Comparison of ENCODE assay signal across 20 mouse cellular contexts in genomic region chr5:75696960-75697359, GRCm38 (mm10).
DNase-seq lines count a peak whose midpoint lies in the region; ATAC-seq lines count a peak whose summit lies in the region.
"Had no signal": no experiment of that assay in that cellular context is flagged by ENCODE, and none has a peak within 500 bp of the region (broad histone marks: within the 10 kb centered on the region; RNA-seq: fewer than 3 reads in every experiment).

No protein-coding gene starts in this region.

- peak overlapping the region; percentile 67 for H3K27ac ChIP-seq in midbrain, embryonic 10.5 days (replicated peaks)
- no peak overlapping the region for H3K27ac ChIP-seq in midbrain, embryonic 15.5 days
- no peak overlapping the region for H3K27ac ChIP-seq in hindbrain, embryonic 12.5 days
- no peak overlapping the region for H3K27ac ChIP-seq in hindbrain, embryonic 16.5 days (ENCODE audit: low read depth, low read length)
- no peak overlapping the region for H3K27ac ChIP-seq in midbrain, embryonic 14.5 days (replicated peaks; ENCODE audit: low read depth, low read length)
- H3K27ac ChIP-seq: embryonic facial prominence, embryonic 12.5 days; forebrain, embryonic 15.5 days; heart, embryonic 13.5 days had no signal

- no peaks in the 10 kb centered on the region for H3K36me3 ChIP-seq in midbrain, embryonic 10.5 days
- H3K36me3 ChIP-seq in midbrain, embryonic 15.5 days (replicated peaks): no peaks in the 10 kb centered on the region
- no peaks in the 10 kb centered on the region for H3K36me3 ChIP-seq in hindbrain, embryonic 12.5 days
- no peaks in the 10 kb centered on the region for H3K36me3 ChIP-seq in hindbrain, embryonic 16.5 days (ENCODE audit: control insufficient read depth, insufficient read depth, low read length)
- no peaks in the 10 kb centered on the region for H3K36me3 ChIP-seq in midbrain, embryonic 14.5 days (ENCODE audit: control insufficient read depth, insufficient read depth, low read length)
- H3K36me3 ChIP-seq: embryonic facial prominence, embryonic 12.5 days; forebrain, embryonic 15.5 days; G1E; heart, embryonic 13.5 days had no signal

- H3K27me3 ChIP-seq in midbrain, embryonic 10.5 days (ENCODE audit: low read depth, poor library complexity, severe bottlenecking): 0 out of 2 replicates have a peak, but pooled peaks cover 7% of the 10 kb centered on the region
- no peaks in the 10 kb centered on the region for H3K27me3 ChIP-seq in midbrain, embryonic 15.5 days (replicated peaks)
- H3K27me3 ChIP-seq in hindbrain, embryonic 12.5 days: no peaks in the 10 kb centered on the region
- no peaks in the 10 kb centered on the region for H3K27me3 ChIP-seq in hindbrain, embryonic 16.5 days (replicated peaks; ENCODE audit: control insufficient read depth, insufficient read depth, low read length)
- H3K27me3 ChIP-seq in midbrain, embryonic 14.5 days (ENCODE audit: control insufficient read depth, insufficient read depth, low read length): no peaks in the 10 kb centered on the region
- H3K27me3 ChIP-seq: embryonic facial prominence, embryonic 12.5 days; forebrain, embryonic 15.5 days; heart, embryonic 13.5 days had no signal

- H3K9ac ChIP-seq in midbrain, embryonic 15.5 days: no peak overlapping the region
- H3K9ac ChIP-seq in hindbrain, embryonic 12.5 days: no peak overlapping the region
- H3K9ac ChIP-seq in hindbrain, embryonic 16.5 days (ENCODE audit: low read depth, low read length): no peak overlapping the region
- no peak overlapping the region for H3K9ac ChIP-seq in midbrain, embryonic 14.5 days (replicated peaks; ENCODE audit: low read length)
- H3K9ac ChIP-seq: embryonic facial prominence, embryonic 12.5 days; forebrain, embryonic 15.5 days; heart, embryonic 13.5 days had no signal

- WGBS in midbrain, embryonic 10.5 days: 51% methylated on average over 5 of the region's 5 CpGs
- 27% methylated on average over 5 of the region's 5 CpGs for WGBS in midbrain, embryonic 15.5 days
- 53% methylated on average over 5 of the region's 5 CpGs for WGBS in hindbrain, embryonic 12.5 days
- WGBS in hindbrain, embryonic 16.5 days: 48% methylated on average over 5 of the region's 5 CpGs
- 12% methylated on average over 5 of the region's 5 CpGs for WGBS in midbrain, embryonic 14.5 days

- DNase-seq in midbrain, embryonic 10.5 days (ENCODE audit: low spot score): peak; percentile 69
- DNase-seq in midbrain, embryonic 14.5 days: peak; percentile 51
- DNase-seq in lung, postnatal 25 days (ENCODE audit: low spot score): no peak
- no peak for DNase-seq in neural tube, embryonic 10.5 days (ENCODE audit: extremely low spot score, low spot score)
- DNase-seq: adrenal gland, postnatal 10 days; cerebellum, adult 11-12 months; cerebellum, adult 9-10 months; cerebellum, postnatal 25 days; gastrocnemius, postnatal 25 days; heart, postnatal 36 days had no signal

- no peaks in the 10 kb centered on the region for H3K9me3 ChIP-seq in midbrain, embryonic 10.5 days (replicated peaks)
- no peaks in the 10 kb centered on the region; the same call in 1 of the 2 replicates for H3K9me3 ChIP-seq in midbrain, embryonic 15.5 days
- no peaks in the 10 kb centered on the region for H3K9me3 ChIP-seq in hindbrain, embryonic 12.5 days (replicated peaks)
- no peaks in the 10 kb centered on the region for H3K9me3 ChIP-seq in hindbrain, embryonic 16.5 days (ENCODE audit: control insufficient read depth, low read length)
- H3K9me3 ChIP-seq in midbrain, embryonic 14.5 days (ENCODE audit: control insufficient read depth, low read length): no peaks in the 10 kb centered on the region
- H3K9me3 ChIP-seq: embryonic facial prominence, embryonic 12.5 days; forebrain, embryonic 15.5 days; G1E; heart, embryonic 13.5 days had no signal

- no peak overlapping the region for H3K4me3 ChIP-seq in midbrain, embryonic 10.5 days
- H3K4me3 ChIP-seq in midbrain, embryonic 15.5 days: no peak overlapping the region
- no peak overlapping the region for H3K4me3 ChIP-seq in hindbrain, embryonic 12.5 days
- no peak overlapping the region for H3K4me3 ChIP-seq in hindbrain, embryonic 16.5 days (ENCODE audit: low read length)
- H3K4me3 ChIP-seq in midbrain, embryonic 14.5 days (replicated peaks; ENCODE audit: low read depth, low read length): no peak overlapping the region
- H3K4me3 ChIP-seq: embryonic facial prominence, embryonic 12.5 days; forebrain, embryonic 15.5 days; heart, embryonic 13.5 days had no signal

- no peak for ATAC-seq in midbrain, embryonic 15.5 days (replicated peaks)
- peak; percentile 50; the same call in 1 of the 2 replicates for ATAC-seq in hindbrain, embryonic 12.5 days (ENCODE audit: low FRiP score)
- ATAC-seq in hindbrain, embryonic 16.5 days: peak; percentile 61; the same call in 1 of the 2 replicates
- ATAC-seq in midbrain, embryonic 14.5 days (ENCODE audit: low FRiP score, low TSS enrichment): no peak; the same call in 1 of the 2 replicates
- ATAC-seq in granulocyte monocyte progenitor cell, adult 5-6 weeks (replicated peaks; ENCODE audit: poor library complexity, severe bottlenecking): no peak
- ATAC-seq: CD4-positive, CD25-positive, alpha-beta regulatory T cell, adult 4 months; forebrain, embryonic 15.5 days; intestine, embryonic 16.5 days had no signal

- peaks cover 13% of the 10 kb centered on the region for H3K4me1 ChIP-seq in midbrain, embryonic 10.5 days
- H3K4me1 ChIP-seq in midbrain, embryonic 15.5 days: no peaks in the 10 kb centered on the region
- H3K4me1 ChIP-seq in hindbrain, embryonic 12.5 days: 0 out of 2 replicates have a peak, but pooled peaks cover 6% of the 10 kb centered on the region
- no peaks in the 10 kb centered on the region; the same call in none of the 2 replicates for H3K4me1 ChIP-seq in hindbrain, embryonic 16.5 days (ENCODE audit: control insufficient read depth, insufficient read depth, low read depth, low read length)
- 0 out of 2 replicates have a peak, but pooled peaks cover 8% of the 10 kb centered on the region for H3K4me1 ChIP-seq in midbrain, embryonic 14.5 days (ENCODE audit: control insufficient read depth, insufficient read depth, low read length)
- H3K4me1 ChIP-seq: embryonic facial prominence, embryonic 12.5 days had no signal

- no peak overlapping the region for H3K4me2 ChIP-seq in midbrain, embryonic 15.5 days
- no peak overlapping the region for H3K4me2 ChIP-seq in hindbrain, embryonic 12.5 days (replicated peaks)
- H3K4me2 ChIP-seq in hindbrain, embryonic 16.5 days (ENCODE audit: low read length): no peak overlapping the region
- H3K4me2 ChIP-seq in midbrain, embryonic 14.5 days (ENCODE audit: low read length): no peak overlapping the region
- H3K4me2 ChIP-seq: embryonic facial prominence, embryonic 12.5 days; forebrain, embryonic 15.5 days; heart, embryonic 13.5 days had no signal

Comparison
In these comparisons a context has a peak if more than half of its experiments do, and no peak if none do; other contexts are left out.
1. DNase-seq: peak in midbrain, embryonic 10.5 days (single experiment) and midbrain, embryonic 14.5 days (single experiment); none in lung, postnatal 25 days (single experiment) and neural tube, embryonic 10.5 days (single experiment).
2. ATAC-seq: peak in hindbrain, embryonic 12.5 days (single experiment) and hindbrain, embryonic 16.5 days (single experiment); none in midbrain, embryonic 15.5 days (single experiment), midbrain, embryonic 14.5 days (single experiment) and granulocyte monocyte progenitor cell, adult 5-6 weeks (single experiment).